ENCODE assay signal across 8 mouse cellular contexts in the genomic region with DNA sequence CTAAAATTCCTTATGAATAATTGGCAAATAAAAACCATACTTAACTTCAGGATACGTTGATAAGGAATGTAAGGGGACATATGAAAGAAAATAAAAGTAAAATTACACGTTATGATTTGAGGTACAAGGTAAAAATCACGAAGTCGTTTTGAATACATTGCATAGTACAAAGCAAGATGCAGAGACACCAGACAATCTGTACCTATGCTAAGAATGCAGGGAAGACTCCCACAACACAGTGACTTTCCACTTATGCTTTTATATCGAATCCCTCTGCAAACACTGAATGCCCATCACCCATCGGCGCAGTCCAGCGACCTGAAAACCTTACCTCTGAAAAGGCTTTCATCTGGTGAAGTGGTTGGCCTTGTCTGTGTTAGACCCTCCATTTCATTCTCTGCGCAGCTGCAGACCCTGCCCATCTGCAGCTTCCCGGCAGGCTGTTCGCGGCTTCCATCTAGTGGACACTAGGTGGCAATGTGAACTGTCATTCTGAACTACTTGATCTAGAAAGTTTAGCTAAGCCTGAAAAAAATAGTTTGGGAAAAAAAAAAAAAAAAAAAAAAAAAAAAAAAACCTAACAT.
DNase-seq lines count a peak whose midpoint lies in the region; ATAC-seq and TF ChIP-seq lines count a peak whose summit lies in the region.

No protein-coding gene starts in this region.

- no peaks in the 10 kb centered on the region for H3K9me3 ChIP-seq in embryonic facial prominence, embryonic 15.5 days (replicated peaks)
- no peaks in the 10 kb centered on the region for H3K9me3 ChIP-seq in intestine, postnatal 0 days (ENCODE audit: control insufficient read depth)
- no peaks in the 10 kb centered on the region for H3K9me3 ChIP-seq in liver, embryonic 11.5 days (ENCODE audit: control insufficient read depth, low read length)

- peak; percentile 10 to 31 for DNase-seq in adrenal gland, postnatal 36 days
- DNase-seq in adrenal gland, adult 8-10 months, result no peak
- peak; percentile 34 for DNase-seq in WW6 (ENCODE audit: low read depth, low spot score)
- DNase-seq in liver, embryonic 11.5 days (ENCODE audit: low spot score), result no peak
- DNase-seq in right cerebral cortex, postnatal 25 days, result peak; percentile 61
- no peak for DNase-seq in urinary bladder, postnatal 25 days (ENCODE audit: low spot score)

- no peaks in the 10 kb centered on the region for H3K27me3 ChIP-seq in embryonic facial prominence, embryonic 15.5 days
- no peaks in the 10 kb centered on the region for H3K27me3 ChIP-seq in intestine, postnatal 0 days (replicated peaks; ENCODE audit: control insufficient read depth, insufficient read depth, low read length)
- H3K27me3 ChIP-seq in liver, embryonic 11.5 days (replicated peaks; ENCODE audit: control insufficient read depth, insufficient read depth, low read length), result no peaks in the 10 kb centered on the region

- H3K27ac ChIP-seq in embryonic facial prominence, embryonic 15.5 days (replicated peaks), result no peak overlapping the region
- H3K27ac ChIP-seq in intestine, postnatal 0 days (ENCODE audit: low read depth, low read length), result no peak overlapping the region
- no peak overlapping the region for H3K27ac ChIP-seq in liver, embryonic 11.5 days (ENCODE audit: low read depth, low read length)

- WGBS in embryonic facial prominence, embryonic 15.5 days, result 32% methylated on average over 12 of the region's 12 CpGs
- 27% methylated on average over 12 of the region's 12 CpGs for WGBS in intestine, postnatal 0 days
- WGBS in liver, embryonic 11.5 days, result 26% methylated on average over 12 of the region's 12 CpGs

- TF ChIP-seq CTCF in intestine, postnatal 0 days (IDR thresholded peaks at IDR 0.05; ENCODE audit: low read depth), result peak; percentile 64

- H3K4me3 ChIP-seq in embryonic facial prominence, embryonic 15.5 days (replicated peaks), result peak overlapping the region; percentile 45
- peak overlapping the region; percentile 15; the same call in 1 of the 2 replicates for H3K4me3 ChIP-seq in intestine, postnatal 0 days (ENCODE audit: low read depth, low read length)
- 0 out of 2 replicates have a peak overlapping the region, but pooled peaks have one; percentile 14 for H3K4me3 ChIP-seq in liver, embryonic 11.5 days (ENCODE audit: low read depth, low read length)

- ATAC-seq in embryonic facial prominence, embryonic 15.5 days (ENCODE audit: insufficient number of reproducible peaks, low FRiP score, low TSS enrichment, low read depth), result no peak
- ATAC-seq in intestine, postnatal 0 days, result no peak
- ATAC-seq in liver, embryonic 11.5 days (replicated peaks; ENCODE audit: low FRiP score), result no peak

- no peak overlapping the region for H3K9ac ChIP-seq in embryonic facial prominence, embryonic 15.5 days
- no peak overlapping the region for H3K9ac ChIP-seq in intestine, postnatal 0 days (ENCODE audit: low read depth, low read length)
- no peak overlapping the region for H3K9ac ChIP-seq in liver, embryonic 11.5 days (ENCODE audit: low read depth, low read length)

- no peaks in the 10 kb centered on the region for H3K4me1 ChIP-seq in embryonic facial prominence, embryonic 15.5 days
- H3K4me1 ChIP-seq in intestine, postnatal 0 days (replicated peaks; ENCODE audit: control insufficient read depth, insufficient read depth, low read length), result no peaks in the 10 kb centered on the region
- H3K4me1 ChIP-seq in liver, embryonic 11.5 days (replicated peaks; ENCODE audit: control insufficient read depth, insufficient read depth, low read length), result no peaks in the 10 kb centered on the region

- H3K4me2 ChIP-seq in embryonic facial prominence, embryonic 15.5 days (replicated peaks), result peak overlapping the region; percentile 35
- H3K4me2 ChIP-seq in intestine, postnatal 0 days (replicated peaks; ENCODE audit: low read depth), result peak overlapping the region; percentile 32
- H3K4me2 ChIP-seq in liver, embryonic 11.5 days, result no peak overlapping the region

- no peaks in the 10 kb centered on the region for H3K36me3 ChIP-seq in embryonic facial prominence, embryonic 15.5 days
- H3K36me3 ChIP-seq in intestine, postnatal 0 days (ENCODE audit: control insufficient read depth, insufficient read depth), result no peaks in the 10 kb centered on the region
- no peaks in the 10 kb centered on the region for H3K36me3 ChIP-seq in liver, embryonic 11.5 days (ENCODE audit: control insufficient read depth, insufficient read depth, low read length)

Comparison
In these comparisons a context has a peak if more than half of its experiments do, and no peak if none do; other contexts are left out.
1. DNase-seq: peak in adrenal gland, postnatal 36 days (2 of 2), WW6 (single experiment) and right cerebral cortex, postnatal 25 days (single experiment); none in adrenal gland, adult 8-10 months (single experiment), liver, embryonic 11.5 days (single experiment) and urinary bladder, postnatal 25 days (single experiment).
2. Peak in every context shown above with its lines, with median percentiles within 50 percentile points of each other: H3K4me3 ChIP-seq.